Mouse (Mus musculus): ENCODE data around the gene Klhdc9. TPM values are rescaled to one million over a fixed set of nuclear protein-coding genes. Genes with fewer than 3 reads are reported as not detected.

The Klhdc9 gene
- polyA plus RNA-seq, 1 experiment from 2014 or later: 3.1 TPM

DNA sequence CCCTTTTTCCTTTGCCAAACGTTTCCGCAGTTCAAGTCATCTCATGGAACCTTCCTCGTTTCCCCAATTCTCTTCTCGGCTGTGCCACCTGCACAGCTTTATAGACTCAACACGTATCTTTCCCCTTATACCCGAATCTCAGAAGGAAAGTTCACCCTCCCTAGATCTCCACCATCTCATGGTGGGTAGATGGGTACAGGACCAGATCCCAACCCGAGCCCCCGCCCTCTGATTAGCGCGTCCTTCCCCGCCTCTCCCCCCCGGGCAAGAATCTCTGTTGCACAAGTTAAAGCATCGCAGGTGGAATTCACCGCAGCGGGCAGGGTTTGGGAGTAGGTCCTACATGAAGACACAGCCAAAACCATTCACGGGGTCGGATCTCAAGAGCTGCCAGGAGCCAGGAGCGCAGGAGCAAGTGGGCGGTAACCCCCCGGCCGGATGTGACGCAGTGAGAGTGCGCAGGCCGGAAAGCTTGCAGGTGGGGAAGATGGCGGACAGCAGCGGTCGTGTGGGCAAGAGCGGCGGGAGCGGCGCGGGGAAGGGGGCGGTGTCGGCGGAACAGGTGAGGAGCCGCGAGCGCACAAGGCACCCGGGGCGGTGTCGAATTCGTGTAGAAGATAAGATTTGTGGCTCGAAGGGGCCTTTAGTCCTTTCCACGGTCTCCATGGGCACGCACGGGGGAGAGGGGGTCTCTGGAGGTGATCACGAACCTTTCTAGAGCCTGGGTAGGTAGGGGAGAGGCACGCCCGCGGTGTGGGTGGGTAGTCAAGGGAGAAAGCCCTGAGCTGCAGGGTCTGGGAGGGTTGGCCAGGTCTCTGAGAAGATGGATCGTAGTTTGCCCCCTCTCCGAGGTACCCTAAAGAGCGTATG lies 15.1 kb downstream of the Klhdc9 start, which contains the start of the genes Nit1 and Pfdn2:
Gene Nit1 (minus strand): TSS at position 422 of the 870 bp plus-strand sequence.
Gene Pfdn2 (plus strand): TSS at position 446 of the 870 bp plus-strand sequence.
- peak within 1 kb of the TSS; percentile 80 for H3K4me2 ChIP-seq (ENCODE audit: low read length)
- peak within 1 kb of the TSS; percentile 80 for H3K4me3 ChIP-seq (replicated peaks; ENCODE audit: low read length)
- H3K36me3 ChIP-seq (ENCODE audit: control insufficient read depth, insufficient read depth): peaks cover 13% of the 10 kb centered on the region; the same call in 1 of the 2 replicates
- peak; percentile 95 for ATAC-seq
- WGBS: 1% methylated on average over 53 of the region's 53 CpGs
- peaks cover 4% of the 10 kb centered on the region; the same call in 1 of the 2 replicates for H3K9me3 ChIP-seq (ENCODE audit: control insufficient read depth, low read length)
- H3K4me1 ChIP-seq (replicated peaks; ENCODE audit: control insufficient read depth, insufficient read depth, low read length): peaks cover 23% of the 10 kb centered on the region
- H3K27ac ChIP-seq (ENCODE audit: low read length): peak within 1 kb of the TSS; percentile 77
- H3K27me3 ChIP-seq (replicated peaks; ENCODE audit: control insufficient read depth, insufficient read depth, low read length): no peaks in the 10 kb centered on the region
- peak within 1 kb of the TSS; percentile 59 for H3K9ac ChIP-seq (replicated peaks; ENCODE audit: low read depth, low read length)

DNA sequence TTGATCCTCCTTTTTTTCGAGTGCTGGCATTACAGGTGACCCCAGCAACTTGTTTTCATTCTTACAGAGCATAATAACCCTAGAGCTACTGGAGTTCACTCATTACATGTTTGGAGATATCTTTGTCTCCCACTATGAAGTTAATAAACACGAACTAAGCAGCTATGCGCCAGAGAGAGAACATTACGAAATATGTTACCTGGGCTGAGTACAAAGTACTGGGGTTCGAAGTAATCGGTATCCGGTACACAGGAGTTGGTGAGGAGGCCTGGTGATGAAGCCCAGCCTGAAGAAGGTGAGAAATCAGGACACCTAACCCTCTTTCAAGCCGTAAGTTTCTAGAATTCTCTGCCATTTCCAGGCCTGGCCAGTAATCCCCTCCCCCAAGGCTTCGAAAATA lies 15.9 kb downstream of the Klhdc9 start:
- no peak for ATAC-seq
- H3K27ac ChIP-seq (ENCODE audit: low read length): no peak overlapping the region

DNA sequence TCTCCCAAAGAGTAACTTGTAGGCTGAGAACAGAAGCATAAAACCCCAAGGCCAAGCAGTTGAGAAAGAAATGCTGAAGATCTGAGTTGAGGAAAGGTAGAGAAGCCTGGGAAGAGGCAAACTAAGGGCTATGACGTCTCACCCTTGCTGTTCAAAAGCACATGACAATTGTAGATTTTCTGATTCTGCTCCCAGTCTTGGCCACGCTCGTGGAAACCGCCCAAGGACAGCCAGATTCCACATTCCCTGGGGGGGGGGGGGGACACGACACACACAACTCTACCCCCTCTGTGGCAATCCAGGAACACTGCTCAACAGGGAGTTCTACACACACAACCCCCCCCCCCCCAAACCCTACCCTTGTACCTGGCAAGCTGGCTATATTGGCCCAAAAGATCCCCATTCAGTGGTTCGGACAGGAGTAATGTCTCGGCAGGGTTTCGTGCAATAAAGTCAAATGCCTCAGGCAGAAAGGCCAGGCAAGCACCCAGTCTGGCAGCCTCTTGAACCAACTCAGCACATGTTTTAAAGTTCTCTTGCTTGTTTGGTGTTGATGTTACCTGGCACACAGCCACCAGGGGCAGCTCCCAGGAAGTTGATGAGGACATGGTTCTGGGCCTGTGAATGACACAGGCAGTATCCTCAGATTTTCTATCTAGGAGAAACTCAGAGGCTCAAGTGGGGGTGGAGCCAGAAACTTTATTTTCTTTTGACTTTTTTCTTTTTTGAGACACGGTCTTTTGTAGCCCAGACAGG lies 16.5 kb downstream of the Klhdc9 start:
- H3K36me3 ChIP-seq (ENCODE audit: control insufficient read depth, insufficient read depth): peaks cover 18% of the 10 kb centered on the region
- peaks cover 23% of the 10 kb centered on the region for H3K4me1 ChIP-seq (replicated peaks; ENCODE audit: control insufficient read depth, insufficient read depth, low read length)
- H3K27ac ChIP-seq (ENCODE audit: low read length): no peak overlapping the region
- no peak overlapping the region for H3K9ac ChIP-seq (replicated peaks; ENCODE audit: low read depth, low read length)
- H3K27me3 ChIP-seq (replicated peaks; ENCODE audit: control insufficient read depth, insufficient read depth, low read length): no peaks in the 10 kb centered on the region
- H3K4me3 ChIP-seq (replicated peaks; ENCODE audit: low read length): no peak overlapping the region
- 87% methylated on average over 8 of the region's 9 CpGs for WGBS
- no peak for ATAC-seq
- peaks cover 4% of the 10 kb centered on the region; the same call in 1 of the 2 replicates for H3K9me3 ChIP-seq (ENCODE audit: control insufficient read depth, low read length)
- H3K4me2 ChIP-seq (ENCODE audit: low read length): no peak overlapping the region

More for the DNA sequence above, 15.9 kb downstream of the Klhdc9 start:
- peak overlapping the region; percentile 59 for H3K9ac ChIP-seq (replicated peaks; ENCODE audit: low read depth, low read length)
- peak overlapping the region; percentile 80 for H3K4me3 ChIP-seq (replicated peaks; ENCODE audit: low read length)
- peaks cover 13% of the 10 kb centered on the region; the same call in 1 of the 2 replicates for H3K36me3 ChIP-seq (ENCODE audit: control insufficient read depth, insufficient read depth)
- H3K4me2 ChIP-seq (ENCODE audit: low read length): peak overlapping the region; percentile 80
- 81% methylated on average over 9 of the region's 9 CpGs for WGBS
- no peaks in the 10 kb centered on the region for H3K27me3 ChIP-seq (replicated peaks; ENCODE audit: control insufficient read depth, insufficient read depth, low read length)
- peaks cover 4% of the 10 kb centered on the region; the same call in 1 of the 2 replicates for H3K9me3 ChIP-seq (ENCODE audit: control insufficient read depth, low read length)
- H3K4me1 ChIP-seq (replicated peaks; ENCODE audit: control insufficient read depth, insufficient read depth, low read length): peaks cover 23% of the 10 kb centered on the region

DNA sequence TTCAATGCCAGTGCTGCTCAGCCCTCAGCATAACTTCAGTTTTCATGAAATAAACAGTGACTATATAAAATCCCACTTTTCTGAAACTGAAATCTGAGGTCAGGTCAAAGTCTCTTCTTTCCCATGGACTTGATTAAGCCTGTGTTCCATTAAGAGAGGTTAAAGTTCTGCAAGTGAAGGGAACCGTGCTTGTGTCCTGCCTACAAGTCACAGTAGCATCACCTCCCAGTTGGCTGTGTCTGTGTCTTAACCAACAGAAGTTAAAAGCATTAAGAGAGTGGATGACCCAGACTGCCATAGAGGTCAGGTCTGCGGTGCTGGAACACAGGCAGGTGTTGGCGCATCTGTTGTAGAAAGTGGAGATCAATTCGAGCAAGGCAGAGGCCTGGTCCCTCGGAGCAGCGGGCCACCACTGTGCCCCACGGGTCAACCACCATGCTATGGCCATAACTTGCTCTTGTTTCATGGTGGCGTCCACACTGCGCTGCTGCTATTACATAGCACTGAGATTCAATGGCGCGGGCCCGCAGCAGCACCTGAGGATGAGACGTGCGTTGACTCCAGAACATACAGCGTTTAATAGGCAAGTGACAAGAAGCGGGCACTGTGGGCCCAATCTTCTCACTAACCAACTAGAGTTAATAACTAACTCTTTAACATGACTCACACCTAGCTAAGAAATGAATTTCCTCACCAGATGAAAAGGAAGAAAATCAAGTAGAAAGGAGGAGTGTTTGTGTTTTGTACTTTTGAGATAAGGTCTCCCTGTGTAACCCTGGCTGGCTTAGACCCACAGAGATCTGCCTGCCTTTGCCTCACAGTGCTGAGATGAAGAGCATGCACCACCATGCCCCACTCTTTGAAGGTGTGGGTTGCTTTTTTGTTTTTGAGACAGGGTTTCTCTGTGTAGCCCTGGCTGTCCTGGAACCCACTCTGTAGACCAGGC lies 18.1 kb downstream of the Klhdc9 start:
- Histone ChIP-seq H3K27me3 (replicated peaks; ENCODE audit: control insufficient read depth, insufficient read depth, low read length) (no peaks in the 10 kb centered on the region), H3K27ac (ENCODE audit: low read length) (no peak overlapping the region), H3K9ac (replicated peaks; ENCODE audit: low read depth, low read length) (no peak overlapping the region), H3K36me3 (ENCODE audit: control insufficient read depth, insufficient read depth) (peaks cover 24% of the 10 kb centered on the region), H3K9me3 (ENCODE audit: control insufficient read depth, low read length) (peaks cover 4% of the 10 kb centered on the region; the same call in 1 of the 2 replicates), H3K4me2 (ENCODE audit: low read length) (no peak overlapping the region), H3K4me3 (replicated peaks; ENCODE audit: low read length) (no peak overlapping the region), H3K4me1 (replicated peaks; ENCODE audit: control insufficient read depth, insufficient read depth, low read length) (peaks cover 23% of the 10 kb centered on the region)
- 93% methylated on average over 16 of the region's 16 CpGs for WGBS
- ATAC-seq: no peak

DNA sequence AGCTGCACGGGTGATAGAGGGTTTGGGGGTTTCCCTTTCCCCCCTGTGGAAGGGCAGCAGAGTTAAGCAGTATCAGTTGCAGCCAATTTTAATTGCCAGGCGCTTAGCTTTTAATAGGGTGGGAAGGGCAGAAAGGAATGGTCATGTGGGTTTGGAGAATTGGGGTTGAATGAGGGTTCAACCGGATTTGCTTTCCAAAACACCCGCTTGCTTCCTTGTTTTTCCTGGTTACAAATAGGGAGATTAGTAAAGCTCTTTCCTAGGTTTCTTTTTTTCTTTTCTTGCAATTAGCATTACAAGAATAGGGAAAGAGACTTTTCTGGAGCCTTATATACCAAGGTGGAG lies 30.4 kb downstream of the Klhdc9 start:
- Histone ChIP-seq H3K9ac (replicated peaks; ENCODE audit: low read depth, low read length) (peak overlapping the region; percentile 96), H3K4me3 (replicated peaks; ENCODE audit: low read length) (peak overlapping the region; percentile 88), H3K36me3 (ENCODE audit: control insufficient read depth, insufficient read depth) (0 out of 2 replicates have a peak, but pooled peaks cover 2% of the 10 kb centered on the region), H3K27me3 (replicated peaks; ENCODE audit: control insufficient read depth, insufficient read depth, low read length) (no peaks in the 10 kb centered on the region), H3K9me3 (ENCODE audit: control insufficient read depth, low read length) (no peaks in the 10 kb centered on the region), H3K27ac (ENCODE audit: low read length) (peak overlapping the region; percentile 99), H3K4me2 (ENCODE audit: low read length) (peak overlapping the region; percentile 83), H3K4me1 (replicated peaks; ENCODE audit: control insufficient read depth, insufficient read depth, low read length) (peaks cover 40% of the 10 kb centered on the region)
- ATAC-seq: no peak
- WGBS: 0% methylated on average over 4 of the region's 4 CpGs

DNA sequence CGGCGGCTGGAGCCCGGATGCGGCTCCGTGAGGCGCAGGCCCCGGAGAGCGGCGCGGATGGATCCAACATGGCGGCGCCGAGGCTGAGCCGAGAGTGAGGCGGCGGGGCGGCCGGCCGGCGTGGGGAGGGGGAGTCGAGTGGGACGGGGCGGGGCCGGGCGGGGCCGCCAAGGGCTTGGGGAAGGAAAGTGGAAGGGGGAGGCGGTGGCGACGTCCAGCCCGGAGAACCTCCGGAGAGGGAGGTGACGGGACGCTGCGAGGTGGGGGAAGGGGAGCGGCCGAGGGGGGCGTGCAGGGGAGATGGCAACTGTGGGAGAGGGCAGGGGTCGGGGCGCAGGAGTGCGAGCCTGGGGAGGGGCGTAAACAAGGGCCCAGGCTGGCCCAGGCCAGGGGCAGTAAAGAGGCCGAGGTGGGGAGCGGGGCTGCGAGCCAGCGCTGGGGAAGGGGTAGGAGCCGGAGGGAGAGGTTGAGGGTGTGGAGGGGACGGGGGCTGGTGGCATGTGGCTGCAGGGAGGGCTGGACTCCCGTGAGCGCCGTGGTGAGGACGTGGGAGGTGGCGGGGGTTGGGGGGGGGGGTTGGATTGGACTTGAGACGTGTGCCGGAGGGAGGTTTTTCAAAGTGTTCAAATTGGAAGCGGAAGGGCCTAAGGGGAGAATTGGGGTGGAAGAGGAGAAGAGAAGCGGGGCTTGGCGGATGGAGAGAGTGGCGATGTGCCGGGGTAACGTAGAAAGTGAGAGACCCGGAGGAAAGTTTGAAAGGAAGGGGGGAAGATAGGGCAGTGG lies 31.0 kb downstream of the Klhdc9 start:
- peak overlapping the region; percentile 99 for H3K27ac ChIP-seq (ENCODE audit: low read length)
- peak overlapping the region; percentile 96 for H3K9ac ChIP-seq (replicated peaks; ENCODE audit: low read depth, low read length)
- H3K4me3 ChIP-seq (replicated peaks; ENCODE audit: low read length): peak overlapping the region; percentile 88
- H3K9me3 ChIP-seq (ENCODE audit: control insufficient read depth, low read length): no peaks in the 10 kb centered on the region
- no peaks in the 10 kb centered on the region for H3K36me3 ChIP-seq (ENCODE audit: control insufficient read depth, insufficient read depth)
- H3K4me1 ChIP-seq (replicated peaks; ENCODE audit: control insufficient read depth, insufficient read depth, low read length): peaks cover 40% of the 10 kb centered on the region
- peak; percentile 83 for ATAC-seq
- H3K27me3 ChIP-seq (replicated peaks; ENCODE audit: control insufficient read depth, insufficient read depth, low read length): no peaks in the 10 kb centered on the region
- peak overlapping the region; percentile 83 for H3K4me2 ChIP-seq (ENCODE audit: low read length)
- WGBS: under 1% methylated on average over 40 of the region's 61 CpGs

DNA sequence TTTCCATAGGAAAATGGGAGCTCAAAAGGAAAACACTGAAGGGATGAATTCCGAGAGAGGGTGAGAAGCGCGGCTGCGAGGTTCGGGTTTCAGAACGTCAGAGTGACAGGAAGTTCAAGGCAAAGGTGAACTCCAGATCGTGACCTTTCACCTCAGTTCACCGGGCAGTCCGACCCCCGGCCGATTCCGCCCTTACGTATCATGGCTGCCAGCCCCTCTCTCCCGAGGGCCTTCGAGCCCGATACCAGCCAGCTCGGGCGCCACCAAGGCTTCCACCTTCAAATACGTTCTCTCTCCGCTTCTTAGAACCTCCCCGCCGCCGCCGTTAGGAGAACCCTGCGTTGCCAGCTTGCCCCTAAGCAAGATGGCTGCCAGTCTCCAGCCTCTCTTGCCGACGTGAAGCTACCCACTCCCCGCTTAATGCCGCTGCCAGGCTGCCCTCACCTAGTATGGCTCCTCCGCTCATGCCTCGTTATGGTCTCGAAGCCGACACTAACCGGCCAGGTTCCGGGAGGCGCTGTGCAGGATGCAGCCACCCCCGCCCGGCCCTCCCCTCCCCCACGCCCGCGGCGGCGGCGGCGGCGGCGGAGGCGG lies 31.7 kb downstream of the Klhdc9 start, which contains the start of gene Dedd:
Gene Dedd (plus strand): TSS at position 307 of the 594 bp plus-strand sequence.
- ATAC-seq: peak; percentile 97
- Histone ChIP-seq H3K36me3 (ENCODE audit: control insufficient read depth, insufficient read depth) (no peaks in the 10 kb centered on the region), H3K9ac (replicated peaks; ENCODE audit: low read depth, low read length) (peak within 1 kb of the TSS; percentile 96), H3K4me1 (replicated peaks; ENCODE audit: control insufficient read depth, insufficient read depth, low read length) (peaks cover 40% of the 10 kb centered on the region), H3K27ac (ENCODE audit: low read length) (peak within 1 kb of the TSS; percentile 99), H3K4me3 (replicated peaks; ENCODE audit: low read length) (peak within 1 kb of the TSS; percentile 88), H3K9me3 (ENCODE audit: control insufficient read depth, low read length) (no peaks in the 10 kb centered on the region), H3K4me2 (ENCODE audit: low read length) (peak within 1 kb of the TSS; percentile 94), H3K27me3 (replicated peaks; ENCODE audit: control insufficient read depth, insufficient read depth, low read length) (no peaks in the 10 kb centered on the region)
- under 1% methylated on average over 38 of the region's 48 CpGs for WGBS

DNA sequence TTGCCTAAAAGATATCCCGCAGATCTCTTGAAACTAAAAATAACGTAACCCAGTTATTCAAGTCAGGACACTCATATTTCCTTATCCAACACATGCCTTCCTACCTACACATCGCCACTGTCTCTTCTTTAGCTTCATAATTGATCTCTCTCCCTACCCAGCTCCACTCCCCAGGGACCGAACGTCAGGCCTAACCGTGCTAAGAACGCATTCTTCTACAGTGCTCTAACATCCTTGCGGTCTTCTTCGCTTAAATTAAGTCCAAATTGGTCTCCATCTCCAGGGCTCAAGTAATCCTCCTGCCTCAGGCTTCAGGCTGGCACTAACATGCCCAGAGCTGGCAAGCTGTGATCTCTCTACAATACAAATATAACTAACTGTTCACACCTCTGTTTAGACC lies 32.4 kb downstream of the Klhdc9 start:
- Histone ChIP-seq H3K4me3 (replicated peaks; ENCODE audit: low read length) (peak overlapping the region; percentile 88), H3K36me3 (ENCODE audit: control insufficient read depth, insufficient read depth) (no peaks in the 10 kb centered on the region), H3K9me3 (ENCODE audit: control insufficient read depth, low read length) (no peaks in the 10 kb centered on the region), H3K27ac (ENCODE audit: low read length) (peak overlapping the region; percentile 99), H3K4me1 (replicated peaks; ENCODE audit: control insufficient read depth, insufficient read depth, low read length) (peaks cover 38% of the 10 kb centered on the region), H3K9ac (replicated peaks; ENCODE audit: low read depth, low read length) (peak overlapping the region; percentile 96), H3K4me2 (ENCODE audit: low read length) (peak overlapping the region; percentile 94), H3K27me3 (replicated peaks; ENCODE audit: control insufficient read depth, insufficient read depth, low read length) (no peaks in the 10 kb centered on the region)
- ATAC-seq: no peak
- WGBS: 38% methylated on average over 9 of the region's 9 CpGs

All from forebrain, embryonic 16.5 days (tissue).